Comparison of ENCODE assay signal across 17 mouse cellular contexts in the genomic region with DNA sequence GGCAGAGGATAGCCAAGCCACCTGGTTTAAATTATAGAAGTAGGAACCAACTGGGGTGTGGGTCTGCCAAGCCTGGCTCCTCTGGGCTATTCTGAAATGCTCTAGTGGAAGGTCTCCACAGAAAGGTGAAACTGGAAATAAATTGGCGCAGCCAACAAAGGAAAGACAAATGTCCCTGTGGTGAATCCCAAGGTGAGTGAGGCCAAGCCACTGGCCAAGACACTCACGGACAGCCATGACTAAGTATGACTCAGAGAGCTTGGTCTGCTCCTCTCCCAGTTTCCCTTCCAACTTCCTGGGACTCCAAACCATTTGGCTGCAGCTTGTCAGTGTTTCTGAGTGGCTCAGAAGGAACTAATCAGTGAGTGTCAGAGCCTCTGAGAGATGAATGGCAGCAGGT.
A peak's percentile ranks its signal among the peaks of the same experiment; 100 is the strongest.
DNase-seq lines count a peak whose midpoint lies in the region; ATAC-seq lines count a peak whose summit lies in the region.
"Had no signal": no experiment of that assay in that cellular context is flagged by ENCODE, and none has a peak within 500 bp of the region (broad histone marks: within the 10 kb centered on the region; RNA-seq: fewer than 3 reads in every experiment).

No protein-coding gene starts in this region.

- H3K27ac ChIP-seq in midbrain, embryonic 14.5 days (replicated peaks; ENCODE audit: low read depth, low read length) = no peak overlapping the region
- H3K27ac ChIP-seq: heart, embryonic 10.5 days; intestine, embryonic 15.5 days; kidney, postnatal 0 days; liver, embryonic 14.5 days; midbrain, embryonic 10.5 days had no signal

- H3K9ac ChIP-seq in midbrain, embryonic 14.5 days (replicated peaks; ENCODE audit: low read length) = no peak overlapping the region
- H3K9ac ChIP-seq: intestine, embryonic 15.5 days; liver, embryonic 14.5 days had no signal

- no peaks in the 10 kb centered on the region for H3K36me3 ChIP-seq in midbrain, embryonic 14.5 days (ENCODE audit: control insufficient read depth, insufficient read depth, low read length)
- H3K36me3 ChIP-seq: heart, embryonic 10.5 days; intestine, embryonic 15.5 days; limb, embryonic 10.5 days; midbrain, embryonic 10.5 days had no signal

- no peaks in the 10 kb centered on the region for H3K9me3 ChIP-seq in midbrain, embryonic 14.5 days (ENCODE audit: control insufficient read depth, low read length)
- H3K9me3 ChIP-seq: heart, embryonic 10.5 days; intestine, embryonic 15.5 days; limb, embryonic 10.5 days; midbrain, embryonic 10.5 days had no signal

- ATAC-seq in midbrain, embryonic 14.5 days (ENCODE audit: low FRiP score, low TSS enrichment) = no peak
- ATAC-seq: intestine, embryonic 15.5 days had no signal

- no peak overlapping the region for H3K4me2 ChIP-seq in midbrain, embryonic 14.5 days (ENCODE audit: low read length)
- H3K4me2 ChIP-seq: intestine, embryonic 15.5 days had no signal

- DNase-seq in cerebellum, adult 18-20 months = peak; percentile 28 to 40
- no peak for DNase-seq in cerebellum, adult 11-12 months
- peak; percentile 6 for DNase-seq in gastrocnemius, postnatal 25 days
- no peak for DNase-seq in gastrocnemius, adult 8-10 months (ENCODE audit: low spot score in 2 of 2)
- DNase-seq in Muller cell, postnatal 12 days (ENCODE audit: inconsistent ontology term) = peak; percentile 66
- peak; percentile 46 to 51 for DNase-seq in cerebellum, postnatal 25 days
- DNase-seq in midbrain, embryonic 14.5 days = no peak
- DNase-seq in lung, postnatal 4 days = no peak
- DNase-seq: heart, postnatal 36 days; lung, postnatal 14 days had no signal

- no peak overlapping the region for H3K4me3 ChIP-seq in midbrain, embryonic 14.5 days (replicated peaks; ENCODE audit: low read depth, low read length)
- H3K4me3 ChIP-seq: erythroblast, embryonic 14.5 days; heart, embryonic 10.5 days; intestine, embryonic 15.5 days; limb, embryonic 10.5 days; midbrain, embryonic 10.5 days had no signal

- 93% methylated on average over 2 of the region's 2 CpGs for WGBS in midbrain, embryonic 14.5 days

- H3K4me1 ChIP-seq in midbrain, embryonic 14.5 days (ENCODE audit: control insufficient read depth, insufficient read depth, low read length) = peaks cover 5% of the 10 kb centered on the region; the same call in 1 of the 2 replicates
- H3K4me1 ChIP-seq: intestine, embryonic 15.5 days; midbrain, embryonic 10.5 days had no signal

- H3K27me3 ChIP-seq in midbrain, embryonic 14.5 days (ENCODE audit: control insufficient read depth, insufficient read depth, low read length) = no peaks in the 10 kb centered on the region
- H3K27me3 ChIP-seq: intestine, embryonic 15.5 days had no signal

Comparison
In these comparisons a context has a peak if more than half of its experiments do, and no peak if none do; other contexts are left out.
1. DNase-seq: peak in cerebellum, adult 18-20 months (2 of 2), gastrocnemius, postnatal 25 days (single experiment), Muller cell, postnatal 12 days (single experiment) and cerebellum, postnatal 25 days (2 of 2); none in cerebellum, adult 11-12 months (single experiment), gastrocnemius, adult 8-10 months (0 of 2), midbrain, embryonic 14.5 days (single experiment) and lung, postnatal 4 days (0 of 2).